Mouse (Mus musculus): ENCODE data around the gene Khdc3. TPM values are rescaled to one million over a fixed set of nuclear protein-coding genes. Genes with fewer than 3 reads are reported as not detected.
A peak's percentile ranks its signal among the peaks of the same experiment; 100 is the strongest.

The Khdc3 gene
- polyA plus RNA-seq, 1 experiment, result 2.2 TPM

GRCm38 (mm10) chr9:73121735-73122134 lies 20.1 kb downstream of the Khdc3 start:
- TF ChIP-seq CTCF (IDR thresholded peaks at IDR 0.05; ENCODE audit: borderline replicate concordance, control insufficient read depth, extremely low read depth, insufficient read depth, low read length, poor library complexity) (no peak), POLR2A (IDR thresholded peaks at IDR 0.05; ENCODE audit: control insufficient read depth, extremely low read depth, insufficient read depth, low read length, poor library complexity) (no peak)
- Histone ChIP-seq H3K36me3 (ENCODE audit: control insufficient read depth, insufficient read depth, low read length) (peaks cover 58% of the 10 kb centered on the region), H3K27ac (ENCODE audit: control insufficient read depth, insufficient read depth, low read length) (no peak overlapping the region), H3K4me3 (ENCODE audit: control insufficient read depth, insufficient read depth, low read length) (no peak overlapping the region), H3K4me1 (replicated peaks; ENCODE audit: control insufficient read depth, insufficient read depth, low read length) (no peaks in the 10 kb centered on the region), H3K27me3 (ENCODE audit: control insufficient read depth, insufficient read depth, low read length) (no peaks in the 10 kb centered on the region)
- 60% methylated on average over 8 of the region's 8 CpGs for WGBS
- peak; percentile 22 for DNase-seq

GRCm38 (mm10) chr9:73125043-73125570 lies 23.5 kb downstream of the Khdc3 start:
- DNase-seq, result no peak
- Histone ChIP-seq H3K27me3 (ENCODE audit: control insufficient read depth, insufficient read depth, low read length) (no peaks in the 10 kb centered on the region), H3K36me3 (ENCODE audit: control insufficient read depth, insufficient read depth, low read length) (peaks cover 49% of the 10 kb centered on the region), H3K4me1 (replicated peaks; ENCODE audit: control insufficient read depth, insufficient read depth, low read length) (no peaks in the 10 kb centered on the region), H3K4me3 (ENCODE audit: control insufficient read depth, insufficient read depth, low read length) (no peak overlapping the region), H3K27ac (ENCODE audit: control insufficient read depth, insufficient read depth, low read length) (no peak overlapping the region)
- 93% methylated on average over 8 of the region's 8 CpGs for WGBS
- TF ChIP-seq POLR2A (IDR thresholded peaks at IDR 0.05; ENCODE audit: control insufficient read depth, extremely low read depth, insufficient read depth, low read length, poor library complexity) (no peak), CTCF (IDR thresholded peaks at IDR 0.05; ENCODE audit: borderline replicate concordance, control insufficient read depth, extremely low read depth, insufficient read depth, low read length, poor library complexity) (no peak)

- Histone ChIP-seq H3K27ac (ENCODE audit: control insufficient read depth, insufficient read depth, low read length) (no peak overlapping the region), H3K4me3 (ENCODE audit: control insufficient read depth, insufficient read depth, low read length) (no peak overlapping the region), H3K4me1 (replicated peaks; ENCODE audit: control insufficient read depth, insufficient read depth, low read length) (no peaks in the 10 kb centered on the region), H3K36me3 (ENCODE audit: control insufficient read depth, insufficient read depth, low read length) (peaks cover 32% of the 10 kb centered on the region), H3K27me3 (ENCODE audit: control insufficient read depth, insufficient read depth, low read length) (no peaks in the 10 kb centered on the region)
- no peak for TF ChIP-seq CTCF (IDR thresholded peaks at IDR 0.05; ENCODE audit: borderline replicate concordance, control insufficient read depth, extremely low read depth, insufficient read depth, low read length, poor library complexity)
- TF ChIP-seq POLR2A (IDR thresholded peaks at IDR 0.05; ENCODE audit: control insufficient read depth, extremely low read depth, insufficient read depth, low read length, poor library complexity), result no peak
- 40% methylated on average over 2 of the region's 2 CpGs for WGBS
- DNase-seq, result no peak
These were observed 25.8 kb downstream of the Khdc3 start for GRCm38 (mm10) chr9:73127457-73127856.

GRCm38 (mm10) chr9:73129875-73130274 lies 28.2 kb downstream of the Khdc3 start:
- TF ChIP-seq CTCF (IDR thresholded peaks at IDR 0.05; ENCODE audit: borderline replicate concordance, control insufficient read depth, extremely low read depth, insufficient read depth, low read length, poor library complexity), result no peak
- TF ChIP-seq POLR2A (IDR thresholded peaks at IDR 0.05; ENCODE audit: control insufficient read depth, extremely low read depth, insufficient read depth, low read length, poor library complexity), result no peak
- no peak for DNase-seq
- 93% methylated on average over 8 of the region's 8 CpGs for WGBS
- Histone ChIP-seq H3K4me1 (replicated peaks; ENCODE audit: control insufficient read depth, insufficient read depth, low read length) (no peaks in the 10 kb centered on the region), H3K36me3 (ENCODE audit: control insufficient read depth, insufficient read depth, low read length) (peaks cover 23% of the 10 kb centered on the region), H3K27ac (ENCODE audit: control insufficient read depth, insufficient read depth, low read length) (no peak overlapping the region), H3K27me3 (ENCODE audit: control insufficient read depth, insufficient read depth, low read length) (no peaks in the 10 kb centered on the region), H3K4me3 (ENCODE audit: control insufficient read depth, insufficient read depth, low read length) (no peak overlapping the region)

GRCm38 (mm10) chr9:73130529-73130928 lies 28.9 kb downstream of the Khdc3 start:
- Histone ChIP-seq H3K27ac (ENCODE audit: control insufficient read depth, insufficient read depth, low read length) (no peak overlapping the region), H3K4me1 (replicated peaks; ENCODE audit: control insufficient read depth, insufficient read depth, low read length) (no peaks in the 10 kb centered on the region), H3K27me3 (ENCODE audit: control insufficient read depth, insufficient read depth, low read length) (no peaks in the 10 kb centered on the region), H3K36me3 (ENCODE audit: control insufficient read depth, insufficient read depth, low read length) (peaks cover 16% of the 10 kb centered on the region), H3K4me3 (ENCODE audit: control insufficient read depth, insufficient read depth, low read length) (no peak overlapping the region)
- 94% methylated on average over 4 of the region's 4 CpGs for WGBS
- no peak for DNase-seq
- TF ChIP-seq POLR2A (IDR thresholded peaks at IDR 0.05; ENCODE audit: control insufficient read depth, extremely low read depth, insufficient read depth, low read length, poor library complexity) (no peak), CTCF (IDR thresholded peaks at IDR 0.05; ENCODE audit: borderline replicate concordance, control insufficient read depth, extremely low read depth, insufficient read depth, low read length, poor library complexity) (no peak)

- WGBS, result 92% methylated on average over 11 of the region's 11 CpGs
- H3K27ac ChIP-seq (ENCODE audit: control insufficient read depth, insufficient read depth, low read length), result no peak overlapping the region
- TF ChIP-seq CTCF (IDR thresholded peaks at IDR 0.05; ENCODE audit: borderline replicate concordance, control insufficient read depth, extremely low read depth, insufficient read depth, low read length, poor library complexity), result no peak
- no peak for TF ChIP-seq POLR2A (IDR thresholded peaks at IDR 0.05; ENCODE audit: control insufficient read depth, extremely low read depth, insufficient read depth, low read length, poor library complexity)
- no peak overlapping the region for H3K4me3 ChIP-seq (ENCODE audit: control insufficient read depth, insufficient read depth, low read length)
- DNase-seq, result no peak
- no peaks in the 10 kb centered on the region for H3K36me3 ChIP-seq (ENCODE audit: control insufficient read depth, insufficient read depth, low read length)
- no peaks in the 10 kb centered on the region for H3K27me3 ChIP-seq (ENCODE audit: control insufficient read depth, insufficient read depth, low read length)
- H3K4me1 ChIP-seq (replicated peaks; ENCODE audit: control insufficient read depth, insufficient read depth, low read length), result no peaks in the 10 kb centered on the region
These were observed 35.8 kb downstream of the Khdc3 start for GRCm38 (mm10) chr9:73137341-73137886.

Other genes starting within 250 kb of the Khdc3 start
- gene Pygo1, start 176.2 kb upstream of the Khdc3 start, polyA plus RNA-seq (2012; rRNA removed), result 0.27 and 0.38 TPM in 2 replicates
- 0.19 and 0.29 TPM in 2 replicates for gene Dyx1c1, start 143.1 kb upstream of the Khdc3 start, polyA plus RNA-seq (2012; rRNA removed)
- gene Gm44503, start 143.0 kb upstream of the Khdc3 start, polyA plus RNA-seq (2012; rRNA removed), result not detected in 2 replicates
- 5.5 and 6.0 TPM in 2 replicates for gene Ccpg1os, start 116.5 kb upstream of the Khdc3 start, polyA plus RNA-seq (2012; rRNA removed)
- gene Ccpg1, start 116.4 kb upstream of the Khdc3 start, polyA plus RNA-seq (2012; rRNA removed), result 11.6 and 12.3 TPM in 2 replicates
- gene Pigb, start 61.5 kb upstream of the Khdc3 start, polyA plus RNA-seq (2012; rRNA removed), result 8.2 and 11.7 TPM in 2 replicates
- gene Rab27a, start 57.0 kb upstream of the Khdc3 start, polyA plus RNA-seq (2012; rRNA removed), result 21.1 and 22.4 TPM in 2 replicates
- gene Gm20509, start 634 bp downstream of the Khdc3 start, polyA plus RNA-seq (2012; rRNA removed), result not detected in 2 replicates
- gene Rsl24d1, start 11.6 kb downstream of the Khdc3 start, polyA plus RNA-seq (2012; rRNA removed), result 25.8 and 26.3 TPM in 2 replicates